Mouse (Mus musculus) c-Kit-positive CD71-positive TER-119-negative erythroid progenitor cells, embryonic 14.5 days (primary cell): ENCODE results near the gene 9330161L09Rik.

Experiments used
- DNase-seq: peaks from one replicate; pipeline ENCODE4 v3.0.0-alpha.2; 2013; ENCODE audit warnings: low read depth

9330161L09Rik gene

GRCm38 (mm10) chr12:103389348-103389727 is 18.3 kb downstream of the 9330161L09Rik start:
- no peak for DNase-seq

DNA sequence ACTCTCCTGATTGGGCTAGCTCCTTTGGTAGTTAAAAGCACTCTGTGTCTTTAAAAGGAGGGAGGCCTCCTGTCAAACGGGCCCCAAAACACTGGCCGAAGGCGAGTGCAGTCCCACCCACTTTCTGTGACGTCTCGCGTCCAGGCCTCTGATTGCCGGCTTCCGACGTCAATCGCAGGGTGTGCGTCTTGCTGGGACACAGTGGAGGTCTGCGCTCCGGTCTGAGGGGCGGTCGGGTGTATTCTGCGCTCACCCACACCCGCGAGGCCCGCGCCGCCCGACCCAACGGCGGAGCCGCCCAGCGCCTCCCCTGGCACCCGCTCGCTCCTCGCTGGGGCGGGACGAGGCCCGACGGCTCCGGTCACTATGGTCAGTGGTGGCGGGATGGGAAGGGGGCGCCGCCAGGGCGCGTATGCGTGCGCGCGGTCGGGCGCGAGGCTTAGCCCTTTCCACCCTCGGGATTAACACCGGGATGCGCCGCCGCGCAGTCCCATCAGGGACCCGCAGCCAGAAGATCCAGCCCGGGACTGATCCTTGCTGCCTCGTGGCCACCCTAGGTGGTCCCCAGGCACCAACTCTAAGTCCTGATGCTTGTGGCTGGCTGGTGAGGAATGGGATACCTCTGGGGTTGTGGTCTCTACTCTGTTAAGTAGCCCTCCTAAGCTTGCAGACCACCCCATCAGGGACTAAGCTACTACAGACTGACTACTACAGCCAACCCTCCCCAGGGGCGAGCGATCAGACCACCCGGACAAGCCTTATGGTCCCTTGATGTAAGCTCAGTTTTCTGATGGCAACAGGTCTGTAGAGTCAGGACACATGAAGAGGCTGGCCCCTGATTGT is 18.9 kb downstream of the 9330161L09Rik start, which contains the start of gene Otub2:
Gene Otub2, plus strand, starts transcription at position 178 of the 843 bp plus-strand sequence.
- peak; percentile 91 for DNase-seq

DNA sequence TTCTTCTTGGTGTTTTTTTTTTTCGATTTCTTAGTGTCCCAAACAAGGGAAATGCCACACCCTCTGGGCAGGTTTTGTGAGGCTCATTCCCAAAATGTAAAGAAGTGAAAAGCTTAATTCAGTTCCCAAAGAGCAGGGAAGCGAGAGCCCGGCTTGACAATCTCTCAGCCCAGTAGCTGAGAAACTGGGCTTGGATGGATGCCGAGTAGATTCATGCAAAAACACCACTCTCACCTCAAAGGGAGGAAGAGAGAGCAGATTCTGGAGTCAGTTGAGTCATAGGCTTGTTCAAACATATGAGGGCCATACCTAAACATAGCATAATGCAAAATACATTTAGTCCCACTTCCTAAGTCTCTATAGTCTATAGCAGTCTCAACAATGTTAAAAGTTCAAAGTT is 27.4 kb downstream of the 9330161L09Rik start:
- DNase-seq, result no peak

- DNase-seq, result no peak
Observed at GRCm38 (mm10) chr12:103376774-103377173, 30.8 kb downstream of the 9330161L09Rik start.

GRCm38 (mm10) chr12:103376124-103376523 is 31.5 kb downstream of the 9330161L09Rik start:
- DNase-seq, result no peak

GRCm38 (mm10) chr12:103373530-103374236 is 33.9 kb downstream of the 9330161L09Rik start:
- no peak for DNase-seq

- no peak for DNase-seq
Observed at GRCm38 (mm10) chr12:103371711-103372110, 35.9 kb downstream of the 9330161L09Rik start.

DNA sequence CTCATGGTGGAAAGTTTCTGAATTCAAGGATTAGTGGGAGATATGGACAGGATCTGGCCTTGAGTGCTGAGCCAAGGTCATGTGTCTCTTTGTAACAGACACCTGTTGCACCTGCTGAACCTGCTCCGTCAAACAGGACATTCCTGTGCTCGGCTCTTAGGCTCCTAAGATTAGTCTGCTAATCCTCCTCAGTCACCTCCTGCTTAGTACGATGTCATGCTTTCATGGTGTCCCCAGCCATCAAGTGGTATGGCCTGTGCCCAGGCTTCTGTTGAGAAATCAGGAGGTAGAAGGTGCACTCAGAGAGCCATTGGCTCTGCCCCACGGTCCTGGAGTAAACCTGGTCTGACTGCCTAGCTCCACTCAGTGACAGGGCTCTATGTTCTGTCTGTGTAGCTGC is 36.8 kb downstream of the 9330161L09Rik start:
- DNase-seq, result no peak

- no peak for DNase-seq
Observed at GRCm38 (mm10) chr12:103368777-103369176, 38.8 kb downstream of the 9330161L09Rik start.

DNA sequence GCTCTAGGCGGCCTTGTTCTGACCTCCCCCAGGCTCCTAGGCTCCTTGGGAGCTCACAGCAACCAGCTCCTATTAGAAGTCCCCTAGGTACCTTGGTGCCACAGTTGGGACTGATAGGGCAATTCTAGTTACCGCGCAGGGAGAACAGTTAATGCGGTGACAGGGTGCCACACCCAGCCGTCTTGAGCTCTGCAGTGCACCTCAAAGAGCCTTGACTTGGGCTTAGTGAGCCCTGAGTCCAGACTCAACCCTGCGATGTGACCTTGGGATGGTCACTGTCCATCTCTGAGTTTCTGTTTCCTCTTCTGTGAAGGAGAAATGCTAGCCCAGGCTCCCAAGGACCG is 39.3 kb downstream of the 9330161L09Rik start:
- DNase-seq, result no peak

GRCm38 (mm10) chr12:103367620-103368325 is 39.8 kb downstream of the 9330161L09Rik start:
- no peak for DNase-seq

DNA sequence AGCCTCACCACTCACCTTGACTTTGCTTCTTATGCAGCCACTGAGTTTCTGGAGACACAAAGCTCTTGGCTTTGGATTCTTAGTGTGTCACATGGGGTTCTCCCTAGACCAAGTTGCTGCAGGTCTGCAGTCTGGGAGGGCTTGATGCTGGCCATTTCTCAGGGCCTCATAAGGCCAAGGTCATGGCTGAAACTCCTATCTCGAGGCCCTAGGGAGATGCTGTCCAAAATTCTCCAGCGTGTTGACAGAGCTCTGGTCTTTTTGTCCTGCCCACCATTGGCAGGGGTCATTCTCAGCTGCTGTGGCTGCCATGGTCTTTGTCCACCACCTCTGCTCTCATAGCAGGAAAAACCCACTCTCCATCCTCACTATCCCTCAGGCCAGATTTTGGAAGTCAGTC is 40.4 kb downstream of the 9330161L09Rik start:
- DNase-seq, result no peak

DNA sequence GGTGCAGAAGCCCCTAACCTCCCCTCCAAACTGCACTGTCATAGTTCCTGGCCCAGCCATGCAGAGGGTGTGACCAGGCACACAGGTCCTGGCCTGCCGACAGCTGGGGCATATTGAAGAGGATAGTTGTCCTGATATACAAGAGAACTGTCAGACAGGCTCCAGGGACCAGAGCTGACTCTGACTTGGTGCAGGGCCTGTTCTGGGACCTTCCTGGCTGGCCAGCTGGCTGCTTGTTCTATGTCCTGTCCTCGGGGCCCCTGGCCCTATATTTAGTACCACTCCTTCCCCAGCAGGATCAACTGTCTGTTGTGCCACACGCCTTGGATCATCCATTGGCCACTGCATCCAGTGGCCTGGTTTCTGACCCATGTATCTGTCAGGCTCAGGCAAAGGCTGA is 45.3 kb downstream of the 9330161L09Rik start:
- DNase-seq, result no peak

- no peak for DNase-seq
Observed at GRCm38 (mm10) chr12:103361539-103362307, 45.9 kb downstream of the 9330161L09Rik start.

DNA sequence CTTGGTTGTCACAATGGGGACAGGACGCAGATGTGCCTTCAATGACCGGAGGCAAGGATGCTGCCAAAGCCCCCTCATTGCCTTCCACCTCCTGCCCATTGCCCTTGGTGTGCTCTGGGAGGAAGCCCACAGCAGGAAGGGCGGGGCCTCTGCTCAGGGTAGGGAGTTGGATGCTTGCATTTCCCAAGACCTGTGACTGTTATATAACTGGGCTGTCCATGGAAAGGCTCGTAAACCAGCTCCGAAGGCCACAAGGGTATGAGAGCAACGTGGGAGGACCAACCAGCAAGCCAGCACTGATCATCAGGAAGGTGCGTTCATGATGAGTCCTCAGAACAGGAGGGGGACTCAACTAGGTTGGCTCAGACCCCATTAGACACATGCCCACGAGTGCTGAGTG is 46.8 kb downstream of the 9330161L09Rik start:
- no peak for DNase-seq

DNA sequence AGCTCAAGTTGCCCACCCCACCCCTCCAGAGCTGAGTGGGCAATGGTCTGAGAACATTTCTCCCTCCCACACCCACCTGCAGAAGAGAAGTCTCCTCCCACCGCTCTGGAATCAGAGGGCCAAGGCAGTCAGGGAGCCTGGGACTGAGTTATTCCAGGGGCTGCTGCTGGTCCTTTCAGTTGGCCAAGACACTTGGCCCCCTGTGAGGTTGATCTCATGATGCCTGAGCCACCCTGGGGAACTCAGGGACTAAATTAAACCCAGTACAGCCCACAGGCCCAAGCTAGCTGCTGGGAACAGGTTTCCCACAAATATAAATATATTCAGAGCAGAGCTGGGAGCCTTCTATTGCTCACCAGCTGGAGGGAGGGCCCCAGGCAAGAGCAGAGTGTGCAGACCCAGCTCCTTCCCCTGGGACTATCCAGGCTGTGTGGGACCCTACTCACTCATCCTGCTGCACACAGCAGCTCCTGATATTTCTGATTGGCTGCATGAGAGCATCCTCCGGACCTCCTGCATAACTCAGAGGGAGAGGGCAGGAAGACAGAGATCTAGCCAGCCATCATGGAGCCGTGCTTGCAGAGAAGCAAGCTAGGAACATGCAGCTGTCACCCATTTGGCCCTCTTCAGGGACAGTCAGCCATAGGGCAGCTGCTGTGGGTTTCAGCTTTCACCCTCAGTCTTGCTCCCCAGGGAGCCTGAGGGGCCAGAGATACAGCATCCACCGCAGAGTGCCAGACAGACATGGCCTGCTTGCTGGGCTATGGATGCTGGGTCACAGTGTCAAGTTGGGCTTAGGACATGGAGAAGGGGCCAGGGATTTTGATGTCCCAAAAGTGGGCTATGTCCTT is 48.4 kb downstream of the 9330161L09Rik start:
- DNase-seq, result no peak

GRCm38 (mm10) chr12:103358216-103358615 is 49.4 kb downstream of the 9330161L09Rik start:
- DNase-seq, result no peak
